Mouse (Mus musculus): ENCODE data around the gene Slc37a3. TPM values are rescaled to one million over a fixed set of nuclear protein-coding genes. Genes with fewer than 3 reads are reported as not detected.
"Not testable (repeated sequence)": the region's sequence is repeated elsewhere in the genome, so short reads cannot be mapped to it uniquely, and the experiment has no call there.

The Slc37a3 gene
- polyA plus RNA-seq, 1 experiment from 2014 or later = 20.9 TPM

- no peak overlapping the region for H3K4me3 ChIP-seq (ENCODE audit: low read depth, low read length)
- H3K27me3 ChIP-seq (ENCODE audit: control insufficient read depth, insufficient read depth, low read length) = no peaks in the 10 kb centered on the region
- H3K27ac ChIP-seq (replicated peaks) = no peak overlapping the region
- H3K4me1 ChIP-seq (replicated peaks; ENCODE audit: control insufficient read depth, insufficient read depth) = no peaks in the 10 kb centered on the region
- ATAC-seq (ENCODE audit: low FRiP score, low TSS enrichment) (no peak), DNase-seq (ENCODE audit: low spot score) (no peak)
- 93% methylated on average over 2 of the region's 2 CpGs for WGBS
- H3K4me2 ChIP-seq (replicated peaks; ENCODE audit: low read depth) = no peak overlapping the region
- no peak for TF ChIP-seq EP300 (optimal IDR thresholded peaks at IDR 0.05)
- no peak overlapping the region for H3K9ac ChIP-seq (ENCODE audit: low read length)
- H3K36me3 ChIP-seq (ENCODE audit: control insufficient read depth, insufficient read depth, low read length) = no peaks in the 10 kb centered on the region
- no peaks in the 10 kb centered on the region for H3K9me3 ChIP-seq (ENCODE audit: control insufficient read depth, low read length)
These were observed 12.5 kb upstream of the Slc37a3 start for GRCm38 (mm10) chr6:39389988-39390387.

- Histone ChIP-seq H3K9me3 (ENCODE audit: control insufficient read depth, low read length) (no peaks in the 10 kb centered on the region), H3K9ac (ENCODE audit: low read length) (peak within 1 kb of the TSS; percentile 47), H3K36me3 (ENCODE audit: control insufficient read depth, insufficient read depth, low read length) (no peaks in the 10 kb centered on the region), H3K4me2 (replicated peaks; ENCODE audit: low read depth) (peak within 1 kb of the TSS; percentile 56), H3K27me3 (ENCODE audit: control insufficient read depth, insufficient read depth, low read length) (no peaks in the 10 kb centered on the region), H3K27ac (replicated peaks) (peak within 1 kb of the TSS; percentile 41), H3K4me1 (replicated peaks; ENCODE audit: control insufficient read depth, insufficient read depth) (no peaks in the 10 kb centered on the region; the same call in 1 of the 2 replicates), H3K4me3 (ENCODE audit: low read depth, low read length) (peak within 1 kb of the TSS; percentile 40)
- ATAC-seq (ENCODE audit: low FRiP score, low TSS enrichment) = peak; percentile 55; the same call in 1 of the 2 replicates
- DNase-seq (ENCODE audit: low spot score) = peak; percentile 73
- no peak for TF ChIP-seq EP300 (optimal IDR thresholded peaks at IDR 0.05)
- TF ChIP-seq CTCF (IDR thresholded peaks at IDR 0.05; ENCODE audit: low read depth) = no peak
- 8% methylated on average over 20 of the region's 20 CpGs for WGBS
These were observed 3.8 kb upstream of the Slc37a3 start, which contains the start of gene Rab19 for GRCm38 (mm10) chr6:39381125-39381880. Gene Rab19 (plus strand): TSS chr6:39381175.

- no peaks in the 10 kb centered on the region for H3K9me3 ChIP-seq (ENCODE audit: control insufficient read depth, low read length)
- 91% methylated on average over 3 of the region's 3 CpGs for WGBS
- H3K27ac ChIP-seq (replicated peaks) = no peak overlapping the region
- DNase-seq (ENCODE audit: low spot score) (no peak), ATAC-seq (ENCODE audit: low FRiP score, low TSS enrichment) (no peak)
- H3K4me3 ChIP-seq (ENCODE audit: low read depth, low read length) = no peak overlapping the region
- H3K36me3 ChIP-seq (ENCODE audit: control insufficient read depth, insufficient read depth, low read length) = no peaks in the 10 kb centered on the region
- H3K4me1 ChIP-seq (replicated peaks; ENCODE audit: control insufficient read depth, insufficient read depth) = no peaks in the 10 kb centered on the region; the same call in 1 of the 2 replicates
- TF ChIP-seq EP300 (optimal IDR thresholded peaks at IDR 0.05) (no peak), CTCF (IDR thresholded peaks at IDR 0.05; ENCODE audit: low read depth) (no peak)
- no peak overlapping the region for H3K4me2 ChIP-seq (replicated peaks; ENCODE audit: low read depth)
- H3K9ac ChIP-seq (ENCODE audit: low read length) = no peak overlapping the region
- H3K27me3 ChIP-seq (ENCODE audit: control insufficient read depth, insufficient read depth, low read length) = no peaks in the 10 kb centered on the region
These were observed 2.8 kb upstream of the Slc37a3 start for GRCm38 (mm10) chr6:39380276-39380675.

GRCm38 (mm10) chr6:39379749-39380148, 2.3 kb upstream of the Slc37a3 start:
- TF ChIP-seq EP300 (optimal IDR thresholded peaks at IDR 0.05) (no peak), CTCF (IDR thresholded peaks at IDR 0.05; ENCODE audit: low read depth) (no peak)
- Histone ChIP-seq H3K9ac (ENCODE audit: low read length) (no peak overlapping the region), H3K36me3 (ENCODE audit: control insufficient read depth, insufficient read depth, low read length) (no peaks in the 10 kb centered on the region), H3K27me3 (ENCODE audit: control insufficient read depth, insufficient read depth, low read length) (no peaks in the 10 kb centered on the region), H3K4me1 (replicated peaks; ENCODE audit: control insufficient read depth, insufficient read depth) (no peaks in the 10 kb centered on the region; the same call in 1 of the 2 replicates), H3K4me3 (ENCODE audit: low read depth, low read length) (no peak overlapping the region), H3K27ac (replicated peaks) (no peak overlapping the region), H3K9me3 (ENCODE audit: control insufficient read depth, low read length) (no peaks in the 10 kb centered on the region), H3K4me2 (replicated peaks; ENCODE audit: low read depth) (no peak overlapping the region)
- no peak for ATAC-seq (ENCODE audit: low FRiP score, low TSS enrichment)
- no peak for DNase-seq (ENCODE audit: low spot score)
- WGBS = 77% methylated on average over 8 of the region's 8 CpGs

- H3K9me3 ChIP-seq (ENCODE audit: control insufficient read depth, low read length) = no peaks in the 10 kb centered on the region
- no peak overlapping the region for H3K27ac ChIP-seq (replicated peaks)
- H3K9ac ChIP-seq (ENCODE audit: low read length) = no peak overlapping the region
- ATAC-seq (ENCODE audit: low FRiP score, low TSS enrichment) (no peak), DNase-seq (ENCODE audit: low spot score) (no peak)
- H3K36me3 ChIP-seq (ENCODE audit: control insufficient read depth, insufficient read depth, low read length) = no peaks in the 10 kb centered on the region
- no peaks in the 10 kb centered on the region for H3K27me3 ChIP-seq (ENCODE audit: control insufficient read depth, insufficient read depth, low read length)
- H3K4me2 ChIP-seq (replicated peaks; ENCODE audit: low read depth) = no peak overlapping the region
- no peaks in the 10 kb centered on the region; the same call in 1 of the 2 replicates for H3K4me1 ChIP-seq (replicated peaks; ENCODE audit: control insufficient read depth, insufficient read depth)
- no peak overlapping the region for H3K4me3 ChIP-seq (ENCODE audit: low read depth, low read length)
- TF ChIP-seq CTCF (IDR thresholded peaks at IDR 0.05; ENCODE audit: low read depth) (no peak), EP300 (optimal IDR thresholded peaks at IDR 0.05) (no peak)
- 54% methylated on average over 4 of the region's 4 CpGs for WGBS
These were observed 1.7 kb upstream of the Slc37a3 start for GRCm38 (mm10) chr6:39379224-39379623.

- H3K4me1 ChIP-seq (replicated peaks; ENCODE audit: control insufficient read depth, insufficient read depth); H3K4me2 ChIP-seq (replicated peaks; ENCODE audit: low read depth); DNase-seq (ENCODE audit: low spot score); H3K27me3 ChIP-seq (ENCODE audit: control insufficient read depth, insufficient read depth, low read length); H3K9me3 ChIP-seq (ENCODE audit: control insufficient read depth, low read length); H3K4me3 ChIP-seq (ENCODE audit: low read depth, low read length); H3K9ac ChIP-seq (ENCODE audit: low read length); H3K27ac ChIP-seq (replicated peaks); H3K36me3 ChIP-seq (ENCODE audit: control insufficient read depth, insufficient read depth, low read length); ATAC-seq (ENCODE audit: low FRiP score, low TSS enrichment): not testable (repeated sequence)
- 72% methylated on average over 13 of the region's 13 CpGs for WGBS
These were observed 823 bp upstream of the Slc37a3 start for GRCm38 (mm10) chr6:39378161-39378835.
